Mouse (Mus musculus): ENCODE measurements at regions not wholly inside any gene's neighbourhood (a gene's known extent, or its start where the extent isn't known, plus 50 kb on each side); places are given as distances from the start of the nearest gene placed in this dataset.

DNA sequence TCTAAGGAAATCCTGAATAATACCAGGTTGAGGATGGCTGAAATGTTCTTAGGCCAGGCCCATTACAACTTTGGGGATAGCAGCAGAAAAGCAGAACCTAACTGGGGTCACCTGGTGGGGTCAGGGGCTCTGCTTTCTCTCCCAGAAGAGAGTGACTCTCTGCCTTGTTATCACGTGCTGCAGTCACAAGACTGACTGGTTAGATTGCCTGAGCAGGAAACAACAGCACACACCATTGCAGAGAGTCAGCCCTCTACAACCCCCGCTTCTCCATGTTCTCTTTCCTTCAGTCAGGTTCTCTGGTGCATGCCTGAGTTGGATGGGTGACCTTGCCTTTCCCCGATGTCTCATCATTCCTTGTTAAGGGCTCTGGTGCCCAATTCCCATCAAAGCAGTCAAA, 91.2 kb upstream of the Hsd17b12 start:
- in situ Hi-C loops (cut with MboI; ENCODE audit: unreplicated experiment in 2 of 2): loop anchor here in 1 of 2 experiments (5.0 kb wide), 1 partner anchor 197 kb away; no protein-coding TSS in a partner anchor

- in situ Hi-C loops (cut with MboI; ENCODE audit: unreplicated experiment in 2 of 2): loop anchor here in 1 of 2 experiments (5.0 kb wide), 1 partner anchor 195 kb away; no protein-coding TSS in a partner anchor
Observed at GRCm38 (mm10) chr2:94246851-94247471, 89.2 kb upstream of the Hsd17b12 start.

DNA sequence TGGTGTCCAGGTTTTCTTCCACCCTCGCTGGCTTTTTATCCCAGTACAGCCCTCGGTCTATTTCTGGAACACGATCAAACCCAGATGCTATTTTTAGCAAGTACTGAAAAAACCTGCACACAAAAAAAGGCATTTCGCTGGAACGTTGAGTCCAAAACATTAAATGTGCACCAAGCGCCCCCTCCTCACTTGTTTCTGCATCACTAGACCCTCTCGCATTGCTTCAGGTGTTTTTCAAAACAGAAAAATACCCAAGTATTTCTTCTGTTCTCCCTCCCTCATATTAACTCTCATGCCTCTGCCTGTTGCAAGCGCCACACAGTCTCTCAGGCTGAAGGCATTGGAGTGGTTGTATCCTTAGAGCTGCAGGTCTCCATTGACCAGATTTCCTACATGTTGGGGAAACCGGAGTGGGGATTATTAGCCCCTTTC, 88.4 kb upstream of the Hsd17b12 start:
- in situ Hi-C loops (cut with MboI; ENCODE audit: unreplicated experiment in 2 of 2): loop anchor here in 1 of 2 experiments (5.0 kb wide), 1 partner anchor 194 kb away; no protein-coding TSS in a partner anchor

- in situ Hi-C loops (cut with MboI; ENCODE audit: unreplicated experiment in 2 of 2): loop anchor here in 1 of 2 experiments (5.0 kb wide), 1 partner anchor 193 kb away; no protein-coding TSS in a partner anchor
Observed at GRCm38 (mm10) chr2:94245305-94245959, 87.7 kb upstream of the Hsd17b12 start.

- in situ Hi-C loops (cut with MboI; ENCODE audit: unreplicated experiment in 2 of 2): no loop called here
Observed at GRCm38 (mm10) chr2:94244140-94244539, 86.4 kb upstream of the Hsd17b12 start.

DNA sequence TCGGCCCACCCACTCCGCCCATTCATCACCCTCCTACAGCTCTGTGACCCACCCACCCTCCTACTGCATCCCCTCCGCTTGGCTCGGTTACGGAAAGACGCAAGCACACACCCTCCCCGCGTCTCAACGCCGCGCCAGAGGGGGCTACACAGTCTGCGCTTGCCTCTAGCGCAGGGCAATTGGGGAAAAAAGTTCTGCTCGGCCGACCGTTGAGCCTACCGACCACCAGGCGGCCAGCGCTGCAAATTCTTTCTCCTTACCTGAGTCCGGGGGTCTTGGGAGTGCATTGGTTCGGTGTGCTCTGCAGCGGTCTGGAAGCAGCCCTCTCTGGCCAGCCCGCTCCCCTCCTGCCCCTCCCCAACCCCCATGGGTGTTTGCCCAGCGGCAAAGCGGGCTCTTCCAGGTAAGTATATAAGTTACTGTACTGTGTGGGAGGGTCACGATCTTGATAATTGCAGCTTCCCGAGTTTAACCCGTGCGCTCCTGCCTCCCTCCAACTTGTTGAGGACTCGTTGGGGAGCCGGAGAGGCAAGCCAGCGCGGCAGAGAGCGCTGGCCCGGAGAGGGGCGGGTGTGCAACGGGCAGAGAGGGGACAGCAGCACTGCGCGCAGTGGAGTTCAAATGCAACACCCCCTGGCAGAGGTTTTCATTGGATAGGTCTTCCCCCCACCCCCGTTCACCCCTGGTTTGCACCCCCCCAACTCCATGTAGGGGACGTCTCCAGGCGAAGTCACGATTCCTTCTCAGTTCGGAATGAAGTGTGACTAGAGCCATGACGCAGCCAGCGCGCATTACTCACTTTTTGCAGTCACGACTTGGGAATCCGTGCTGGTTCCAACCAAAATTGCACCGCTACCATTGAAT, 85.5 kb upstream of the Hsd17b12 start:
- in situ Hi-C loops (cut with MboI; ENCODE audit: unreplicated experiment in 2 of 2): no loop called here

DNA sequence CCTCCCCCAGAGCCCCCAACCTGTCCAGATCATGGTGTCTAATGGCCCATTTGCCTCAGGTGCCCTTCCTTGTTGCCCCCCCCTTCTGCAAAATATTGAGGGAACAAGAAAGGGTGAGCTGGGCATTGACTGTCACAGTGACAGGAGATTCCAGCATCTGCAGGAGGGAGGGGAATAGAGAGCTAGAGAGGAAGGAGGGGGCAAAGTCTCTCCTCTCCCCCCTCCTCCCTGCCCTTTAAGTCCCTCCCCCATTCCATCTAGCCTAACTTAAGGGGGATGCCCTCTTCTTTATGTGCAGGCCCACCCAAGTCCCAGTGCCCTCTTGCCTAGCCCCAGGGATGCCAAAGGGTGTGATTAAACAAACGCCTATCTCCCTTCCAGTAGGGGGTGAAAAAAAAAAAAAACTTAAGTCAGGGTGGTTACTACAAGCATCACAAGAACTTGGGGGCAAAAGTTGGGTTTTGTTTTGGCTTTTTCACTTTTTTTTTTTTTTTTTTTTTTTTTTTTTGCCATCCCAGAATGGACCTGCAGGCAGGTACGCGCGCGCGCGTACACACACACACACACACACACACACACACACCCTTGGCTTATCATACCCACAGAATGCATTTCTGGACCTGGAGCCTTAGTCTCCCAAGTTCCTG, 84.8 kb upstream of the Hsd17b12 start:
- in situ Hi-C loops (cut with MboI; ENCODE audit: unreplicated experiment in 2 of 2): no loop called here

GRCm38 (mm10) chr2:94242051-94242397, 84.3 kb upstream of the Hsd17b12 start:
- in situ Hi-C loops (cut with MboI; ENCODE audit: unreplicated experiment in 2 of 2): no loop called here

DNA sequence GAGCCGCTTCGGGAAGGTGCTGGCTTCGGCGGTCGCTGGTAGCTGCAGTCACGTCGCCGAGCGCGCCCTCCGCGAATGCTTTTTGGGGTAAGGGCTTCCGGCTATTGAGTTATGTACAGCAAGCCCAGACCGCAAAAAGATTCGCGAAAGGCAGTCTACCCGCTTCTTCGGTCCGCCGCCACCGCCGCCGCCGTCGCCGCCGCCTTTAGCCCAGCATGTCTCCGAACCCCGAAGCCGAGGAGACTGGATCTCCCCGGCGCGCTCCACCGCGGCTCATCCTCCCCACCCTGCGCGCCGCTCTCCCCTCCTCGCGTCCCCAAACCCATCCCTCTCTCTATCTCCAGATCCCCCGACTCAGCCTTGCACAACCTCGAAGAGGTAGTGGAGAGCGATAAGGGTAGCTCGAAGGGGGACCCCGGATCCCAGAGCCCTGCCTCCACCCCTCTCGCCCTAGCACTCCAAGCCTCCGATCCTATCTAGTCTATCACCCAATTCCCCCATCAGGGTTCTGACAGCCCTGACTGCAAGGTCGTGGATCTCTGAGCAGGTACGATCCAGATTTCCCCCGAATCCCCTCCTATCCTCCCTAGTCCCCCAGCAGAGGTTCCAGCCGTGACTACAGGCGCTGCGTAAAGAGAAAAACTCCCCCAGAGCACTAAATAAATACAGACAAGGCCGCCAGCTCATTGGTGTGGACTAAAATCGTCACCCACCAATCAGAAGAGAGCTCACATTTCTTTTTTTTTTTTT, 83.7 kb upstream of the Hsd17b12 start:
- in situ Hi-C loops (cut with MboI; ENCODE audit: unreplicated experiment in 2 of 2): no loop called here

GRCm38 (mm10) chr2:94240411-94240810, 82.6 kb upstream of the Hsd17b12 start:
- in situ Hi-C loops (cut with MboI; ENCODE audit: unreplicated experiment in 2 of 2): no loop called here

- in situ Hi-C loops (cut with MboI; ENCODE audit: unreplicated experiment in 2 of 2): no loop called here
Observed at GRCm38 (mm10) chr2:94239573-94239972, 81.8 kb upstream of the Hsd17b12 start.

- in situ Hi-C loops (cut with MboI; ENCODE audit: unreplicated experiment in 2 of 2): no loop called here
Observed at GRCm38 (mm10) chr2:94236479-94236878, 78.7 kb upstream of the Hsd17b12 start.

DNA sequence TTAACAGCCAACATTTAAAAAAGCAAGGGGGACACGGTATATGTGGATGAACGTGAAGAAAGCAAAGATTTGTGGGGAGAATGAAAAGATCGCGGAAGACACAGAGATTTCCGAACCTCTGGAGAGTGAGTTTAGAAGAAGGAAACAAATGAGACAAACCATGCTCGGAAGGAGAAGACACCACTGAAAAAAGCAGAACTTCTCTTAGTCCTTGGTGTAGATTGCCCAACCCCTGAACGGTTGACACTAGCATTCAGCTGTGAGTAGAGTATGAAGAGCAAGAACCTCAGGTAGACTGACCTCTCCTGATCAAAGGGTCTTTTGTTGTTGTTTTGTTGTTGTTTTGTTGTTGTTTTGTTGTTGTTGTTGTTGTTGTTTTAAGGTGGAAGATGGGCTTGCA, 75.8 kb upstream of the Hsd17b12 start:
- in situ Hi-C loops (cut with MboI; ENCODE audit: unreplicated experiment in 2 of 2): no loop called here

DNA sequence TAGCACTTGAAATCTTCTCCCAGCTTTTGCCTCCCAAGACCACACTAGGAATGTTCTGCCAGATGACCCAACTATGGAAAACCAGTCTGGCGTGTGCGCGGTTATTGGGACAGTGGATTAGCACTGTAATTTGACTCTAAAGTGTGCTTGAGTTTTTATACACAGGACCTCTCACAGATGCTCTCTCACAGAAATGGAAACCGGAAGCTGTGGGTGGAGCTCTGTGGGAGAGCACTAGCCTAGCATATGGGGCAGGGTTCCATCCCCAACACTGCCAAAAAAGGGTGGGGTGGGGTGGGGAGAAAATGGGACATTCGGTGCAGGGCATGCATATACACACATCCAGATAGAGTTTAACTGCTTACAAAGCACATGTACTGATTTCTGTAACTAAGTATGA, 61.7 kb upstream of the Hsd17b12 start:
- in situ Hi-C loops (cut with MboI; ENCODE audit: unreplicated experiment in 2 of 2): no loop called here

DNA sequence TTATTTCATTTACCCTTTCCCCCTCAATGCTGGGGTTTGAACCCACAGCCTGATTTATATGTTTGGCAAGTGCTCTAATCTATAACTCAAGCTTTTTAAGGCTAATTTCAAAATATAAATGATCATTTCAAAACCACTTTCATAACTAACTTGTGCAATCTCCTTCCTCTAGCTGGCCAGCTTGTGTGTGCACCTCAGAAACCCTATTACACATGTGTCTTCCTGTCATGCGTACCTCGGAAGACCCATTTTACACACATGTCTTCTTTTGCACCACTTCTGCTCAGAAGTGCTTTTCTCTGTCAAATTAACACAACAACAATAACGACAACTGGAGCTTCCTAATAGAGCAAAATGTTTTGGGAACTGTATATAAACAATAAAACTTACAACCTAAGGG, 59.7 kb upstream of the Hsd17b12 start:
- in situ Hi-C loops (cut with MboI; ENCODE audit: unreplicated experiment in 2 of 2): no loop called here

DNA sequence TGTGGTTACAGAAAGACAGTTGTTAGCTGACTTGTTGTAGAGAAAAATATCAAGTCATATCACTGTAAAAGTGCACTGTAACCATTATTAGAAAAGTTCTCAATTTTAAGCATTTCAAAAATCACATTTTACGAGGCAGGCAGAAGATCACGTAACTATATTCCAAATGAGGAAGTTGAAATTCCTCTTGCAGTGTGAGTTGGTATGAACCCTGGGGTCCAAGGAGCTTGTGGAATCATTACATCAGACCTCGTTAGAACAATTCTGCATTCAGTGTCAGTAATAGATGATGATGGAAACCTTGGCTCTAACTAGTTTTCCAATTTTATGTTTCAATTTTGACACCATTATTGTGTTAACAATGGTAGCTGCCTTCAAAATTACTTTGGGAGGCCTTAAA, 57.7 kb upstream of the Hsd17b12 start:
- in situ Hi-C loops (cut with MboI; ENCODE audit: unreplicated experiment in 2 of 2): no loop called here

Measured in v-Abl transformed pro-B cells (cell line).